Mouse (Mus musculus): Measurements from ENCODE around the gene Mkrn2os. TPM values are rescaled to one million over a fixed set of nuclear protein-coding genes. Genes with fewer than 3 reads are reported as not detected.

Mkrn2os gene
- polyA plus RNA-seq (2014; fragmentation: Illumina TruSeq; extraction: RNeasy Lipid Tissue Mini Kit (QIAGEN cat#74804); ENCODE audit: low read depth, low replicate concordance) = 0.52 TPM

DNA sequence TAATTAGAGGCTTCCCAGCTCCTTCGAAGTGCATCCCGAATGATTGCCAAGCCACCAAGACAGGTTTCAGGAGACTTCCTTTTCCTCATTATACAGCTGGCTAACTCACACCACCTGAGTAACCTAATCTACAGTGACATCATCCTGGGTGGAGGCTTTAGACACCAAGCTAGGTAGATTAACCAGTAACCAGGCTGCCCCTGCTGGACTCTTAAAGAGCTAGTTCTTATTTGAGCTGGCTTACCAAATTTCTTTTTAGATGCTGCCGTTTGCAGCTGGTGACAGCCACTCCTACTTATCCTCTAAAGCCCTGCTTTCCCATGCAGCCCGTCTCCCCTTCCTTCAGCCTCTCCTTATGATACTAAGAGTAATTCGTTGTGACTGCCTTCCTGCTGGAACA is at the start of gene Mkrn2os:
Gene Mkrn2os (minus strand): TSS at position 119 of the 400 bp plus-strand sequence.

GRCm38 (mm10) chr6:115601715-115602523 is 9.5 kb upstream of the Mkrn2os start, which contains the start of gene Mkrn2:
Gene Mkrn2 (plus strand): TSS chr6:115601902.

DNA sequence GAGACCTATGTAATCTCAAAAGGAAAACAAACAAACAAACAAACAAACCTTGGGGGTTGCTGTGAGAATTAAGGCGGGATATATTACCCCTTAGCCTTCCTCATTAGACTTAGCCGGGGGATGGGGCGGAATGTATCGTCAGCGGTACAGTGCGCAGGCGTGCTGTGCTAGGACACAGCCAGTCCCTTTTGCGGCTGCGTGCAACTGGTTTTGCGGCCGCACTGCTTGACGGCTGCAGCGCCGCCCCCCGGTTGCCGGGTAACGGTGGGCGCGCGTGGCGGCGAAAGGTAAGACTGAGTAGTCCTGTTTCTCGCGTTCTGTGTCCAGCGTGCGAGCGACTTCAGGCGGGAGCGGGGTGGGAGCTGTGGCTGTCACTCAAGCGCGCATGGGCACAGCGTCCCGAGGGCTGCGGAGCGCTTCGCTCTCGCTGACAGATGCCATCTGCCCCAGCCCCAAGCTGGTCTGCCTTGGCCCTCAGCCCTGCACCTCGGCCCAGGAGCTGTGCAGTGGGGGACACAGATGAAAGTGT is 47.9 kb downstream of the Mkrn2os start, which contains the start of gene Tsen2:
Gene Tsen2 (plus strand): TSS at position 223 of the 529 bp plus-strand sequence.

Other genes with a start within 250 kb of the Mkrn2os start
- 12.0 TPM for gene Pparg, start 231.6 kb downstream of the Mkrn2os start, polyA plus RNA-seq (2014; fragmentation: Illumina TruSeq; extraction: RNeasy Lipid Tissue Mini Kit (QIAGEN cat#74804); ENCODE audit: low read depth, low replicate concordance)
- gene Tsen2, start 47.9 kb downstream of the Mkrn2os start, polyA plus RNA-seq (2014; fragmentation: Illumina TruSeq; extraction: RNeasy Lipid Tissue Mini Kit (QIAGEN cat#74804); ENCODE audit: low read depth, low replicate concordance) = 10.6 TPM
- 18.7 TPM for gene Mkrn2, start 9.3 kb upstream of the Mkrn2os start, polyA plus RNA-seq (2014; fragmentation: Illumina TruSeq; extraction: RNeasy Lipid Tissue Mini Kit (QIAGEN cat#74804); ENCODE audit: low read depth, low replicate concordance)
- gene Raf1, start 84.1 kb upstream of the Mkrn2os start, polyA plus RNA-seq (2014; fragmentation: Illumina TruSeq; extraction: RNeasy Lipid Tissue Mini Kit (QIAGEN cat#74804); ENCODE audit: low read depth, low replicate concordance) = 130 TPM
- not detected for gene Tmem40, start 169.8 kb upstream of the Mkrn2os start, polyA plus RNA-seq (2014; fragmentation: Illumina TruSeq; extraction: RNeasy Lipid Tissue Mini Kit (QIAGEN cat#74804); ENCODE audit: low read depth, low replicate concordance)
- gene Cand2, start 182.0 kb upstream of the Mkrn2os start, polyA plus RNA-seq (2014; fragmentation: Illumina TruSeq; extraction: RNeasy Lipid Tissue Mini Kit (QIAGEN cat#74804); ENCODE audit: low read depth, low replicate concordance) = 50.8 TPM
- 806 TPM for gene Rpl32, start 216.2 kb upstream of the Mkrn2os start, polyA plus RNA-seq (2014; fragmentation: Illumina TruSeq; extraction: RNeasy Lipid Tissue Mini Kit (QIAGEN cat#74804); ENCODE audit: low read depth, low replicate concordance)
- 0.16 TPM for gene Efcab12, start 245.8 kb upstream of the Mkrn2os start, polyA plus RNA-seq (2014; fragmentation: Illumina TruSeq; extraction: RNeasy Lipid Tissue Mini Kit (QIAGEN cat#74804); ENCODE audit: low read depth, low replicate concordance)